Mouse (Mus musculus): ENCODE data around the gene Nacad.
A peak's percentile ranks its signal among the peaks of the same experiment; 100 is the strongest.
"Not testable (repeated sequence)": the region's sequence is repeated elsewhere in the genome, so short reads cannot be mapped to it uniquely, and the experiment has no call there.

The Nacad gene

DNA sequence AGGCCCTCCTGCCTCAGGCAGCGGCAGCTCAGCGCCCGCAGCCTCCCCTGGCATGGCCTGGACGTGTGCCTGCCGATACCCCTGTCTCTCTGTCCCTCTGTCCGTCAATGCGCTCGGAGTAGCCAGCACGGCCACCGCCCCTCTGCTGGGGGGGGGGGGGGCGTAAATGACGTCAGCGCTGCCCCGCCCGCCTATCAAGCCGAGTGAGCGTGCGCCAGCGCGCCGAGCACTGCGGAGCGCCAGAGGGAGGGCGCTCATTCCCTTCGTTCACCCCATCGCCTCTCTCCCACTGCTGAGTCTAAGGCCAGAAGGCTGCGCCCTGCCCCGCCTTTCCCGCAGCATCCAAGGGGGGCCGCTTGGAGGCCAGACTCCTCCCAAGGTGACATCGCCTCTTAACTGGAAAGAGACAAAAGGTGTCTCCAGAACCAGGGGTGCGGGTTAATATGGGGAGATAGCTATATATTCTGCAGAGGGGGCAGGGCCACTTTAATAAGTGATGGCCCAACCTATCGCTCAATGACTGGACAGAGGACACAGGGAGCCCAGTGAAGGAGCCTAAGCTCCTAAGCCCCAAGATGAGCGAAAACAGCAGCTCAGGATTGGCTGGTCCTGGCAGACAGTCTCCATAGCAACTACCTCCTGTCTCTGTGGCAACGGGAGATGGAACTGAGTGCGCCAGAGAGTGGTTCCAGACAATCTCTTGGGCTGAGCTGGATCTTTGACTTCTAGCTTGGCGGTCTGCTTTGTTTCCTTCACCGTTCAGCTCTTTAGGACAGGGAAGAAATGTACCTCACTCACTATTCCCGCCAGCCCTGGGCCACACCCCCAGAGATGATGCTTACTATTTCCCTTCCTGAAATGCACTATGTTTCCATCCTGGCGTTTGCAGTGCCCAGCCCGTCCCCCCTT, at the start of gene Nacad:
Gene Nacad (minus strand): TSS at position 563 of the 909 bp plus-strand sequence.
- DNase-seq (ENCODE audit: low read depth in 1 of 2, low spot score in 2 of 2): no peak

DNA sequence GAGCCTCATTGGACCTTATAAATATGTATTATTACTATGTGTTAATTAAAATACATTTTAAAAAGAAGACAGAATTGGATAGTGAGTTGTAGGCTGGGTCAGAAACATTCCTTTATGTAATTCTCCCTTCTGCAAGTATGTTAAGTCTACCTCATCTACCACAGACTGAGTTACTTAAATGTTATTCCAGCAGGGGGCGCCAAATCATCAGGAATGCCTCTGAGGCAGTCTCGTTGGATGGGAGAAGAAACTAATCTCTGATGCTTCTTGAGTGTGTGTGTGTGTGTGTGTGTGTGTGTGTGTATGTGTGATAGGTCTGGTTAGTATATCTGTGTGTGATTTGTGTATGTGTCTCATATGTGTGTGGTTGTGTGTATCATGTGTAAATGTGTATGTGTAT, 49.0 kb upstream of the Nacad start:
- DNase-seq (ENCODE audit: low read depth in 1 of 2, low spot score in 2 of 2): peak in 1 of 2 experiments; percentile 39

DNA sequence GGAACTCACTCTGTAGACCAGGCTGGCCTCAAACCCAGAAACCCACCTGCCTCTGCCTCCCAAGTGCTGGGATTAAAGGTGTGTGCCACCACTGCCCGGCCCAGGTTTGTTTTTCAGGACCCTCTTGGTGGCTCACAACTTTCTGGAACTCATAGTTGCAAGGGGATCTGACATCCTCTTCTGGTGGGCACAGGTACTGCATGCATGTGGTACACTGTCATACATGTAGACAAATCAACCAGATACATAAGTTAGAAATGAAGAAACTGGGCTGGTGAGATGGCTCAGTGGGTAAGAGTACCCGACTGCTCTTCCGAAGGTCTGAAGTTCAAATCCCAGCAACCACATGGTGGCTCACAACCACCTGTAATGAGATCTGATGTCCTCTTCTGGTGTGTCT, 47.1 kb upstream of the Nacad start:
- DNase-seq (ENCODE audit: low read depth in 1 of 2, low spot score in 2 of 2): not testable (repeated sequence)

DNA sequence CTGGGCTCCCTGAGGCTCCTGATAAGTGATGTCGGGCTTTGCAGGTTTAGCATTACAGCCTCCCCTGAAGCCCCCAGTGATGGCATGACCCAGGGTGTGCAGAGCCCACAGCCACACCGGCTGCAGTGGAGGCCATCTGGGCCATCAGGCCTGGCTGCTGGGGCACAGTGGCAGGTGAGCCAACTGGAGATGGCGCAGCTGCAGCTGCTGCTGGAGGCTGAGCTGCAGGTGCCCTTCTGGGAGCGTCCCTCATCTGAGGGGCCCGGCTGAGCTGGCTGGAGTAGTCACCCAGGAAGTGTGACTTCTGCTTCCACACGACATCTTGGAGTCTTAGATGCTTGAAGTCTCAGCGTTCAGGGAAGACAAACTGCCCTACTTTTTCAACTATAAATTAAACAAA, 44.7 kb upstream of the Nacad start:
- no peak for DNase-seq (ENCODE audit: low read depth in 1 of 2, low spot score in 2 of 2)

DNA sequence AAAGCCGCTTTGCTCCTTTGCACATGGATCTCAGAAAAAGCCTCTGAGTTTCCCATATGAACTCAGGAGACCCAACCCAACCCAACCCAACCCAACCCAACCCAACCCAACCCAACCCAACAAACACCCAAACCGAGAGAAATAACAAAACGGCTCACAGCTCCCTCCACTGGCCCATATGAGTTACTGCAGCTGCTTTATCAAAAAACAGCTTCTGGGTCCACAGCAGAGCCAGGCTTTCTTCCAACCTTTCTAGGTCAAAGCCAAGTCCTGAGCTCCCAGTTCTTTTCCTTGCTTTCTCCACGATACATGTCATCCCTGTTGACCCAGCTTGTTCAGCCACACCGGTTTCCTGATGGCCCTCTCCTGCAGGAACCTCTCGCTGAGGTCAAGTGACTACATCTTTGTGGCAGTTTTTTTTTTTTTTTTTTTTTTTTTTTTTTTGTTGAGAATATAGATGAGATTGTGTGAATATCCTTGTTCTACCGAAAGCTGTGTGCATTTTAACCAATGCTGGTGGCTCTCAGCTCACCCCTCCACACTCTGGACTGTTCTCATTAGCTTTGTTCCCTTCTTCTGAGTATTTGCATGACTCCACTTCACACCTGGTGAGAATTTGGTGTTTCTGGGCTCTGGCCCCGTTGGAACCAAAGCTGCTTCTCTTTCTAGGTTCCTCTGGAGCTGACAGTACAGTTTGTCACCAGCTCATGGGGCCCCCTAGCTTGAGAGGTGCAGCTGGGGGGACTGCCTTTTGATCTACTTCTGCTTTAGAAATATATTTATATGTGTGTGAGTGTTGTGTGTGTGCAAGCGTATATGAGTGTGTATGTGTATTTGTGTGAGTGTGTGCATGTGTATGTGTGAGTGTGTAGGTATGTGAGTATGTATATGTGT, 42.2 kb upstream of the Nacad start:
- no peak for DNase-seq (ENCODE audit: low read depth in 1 of 2, low spot score in 2 of 2)

DNA sequence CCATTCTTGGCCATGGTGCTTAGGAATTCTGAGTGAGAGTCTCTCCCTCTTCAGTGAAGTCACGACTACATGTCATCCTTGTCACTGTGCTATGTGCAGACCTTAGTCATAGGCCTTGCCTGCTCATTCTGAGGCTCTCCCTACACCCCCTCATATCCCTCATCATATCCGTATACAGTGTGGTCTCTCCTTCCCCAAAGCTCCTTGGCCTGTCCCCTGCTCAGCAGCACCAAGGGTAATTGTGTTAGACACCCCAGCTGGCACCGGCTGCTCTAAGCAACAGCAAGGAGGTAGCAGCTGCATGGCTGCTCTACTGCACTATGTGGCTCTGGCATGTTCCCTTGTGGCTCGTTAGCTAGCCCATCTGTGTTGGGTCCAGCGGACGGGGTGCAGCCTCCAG, 38.7 kb upstream of the Nacad start:
- no peak for DNase-seq (ENCODE audit: low read depth in 1 of 2, low spot score in 2 of 2)

DNA sequence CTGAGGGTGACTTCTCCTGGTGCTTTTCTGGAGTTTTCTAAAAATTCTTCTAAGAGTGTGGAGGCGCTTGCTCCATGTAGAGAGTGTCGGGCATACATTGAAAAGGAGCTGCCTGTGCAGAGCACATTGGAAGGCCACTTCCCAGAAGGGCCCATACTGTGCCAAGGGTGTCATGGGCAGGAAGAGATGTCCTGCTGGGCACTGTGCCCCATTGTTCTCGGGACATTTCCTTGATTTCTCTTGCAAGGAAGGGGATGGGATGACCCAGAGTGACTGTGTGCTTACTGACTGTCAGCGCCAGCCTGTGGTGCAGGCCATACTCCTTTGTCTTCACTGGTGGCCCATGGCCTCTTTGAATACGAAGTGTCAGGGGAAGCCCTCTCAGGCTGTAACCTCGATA, 33.2 kb upstream of the Nacad start:
- no peak for DNase-seq (ENCODE audit: low read depth in 1 of 2, low spot score in 2 of 2)

DNA sequence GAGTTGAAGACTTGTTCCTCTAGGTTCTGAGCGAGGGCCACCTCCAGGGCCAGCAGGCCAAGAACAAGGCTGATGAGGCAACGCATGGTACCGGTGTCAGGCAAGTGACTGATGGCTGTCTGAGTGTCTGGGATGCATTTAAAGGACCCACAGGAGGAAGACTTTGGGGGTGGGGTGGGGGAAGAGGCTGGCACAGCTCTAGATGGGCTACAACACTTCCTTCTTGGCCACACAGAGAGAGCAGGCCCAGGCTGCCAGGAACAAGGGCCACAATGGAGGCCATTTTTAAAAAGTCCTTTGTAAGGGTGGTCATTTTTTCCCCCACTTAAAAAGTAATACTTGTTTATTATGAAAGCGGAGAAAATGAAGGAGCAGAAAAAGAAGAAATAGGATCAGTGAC, 32.7 kb upstream of the Nacad start, which contains the start of gene Wap:
Gene Wap (minus strand): TSS at position 101 of the 400 bp plus-strand sequence.
- no peak for DNase-seq (ENCODE audit: low read depth in 1 of 2, low spot score in 2 of 2)

DNA sequence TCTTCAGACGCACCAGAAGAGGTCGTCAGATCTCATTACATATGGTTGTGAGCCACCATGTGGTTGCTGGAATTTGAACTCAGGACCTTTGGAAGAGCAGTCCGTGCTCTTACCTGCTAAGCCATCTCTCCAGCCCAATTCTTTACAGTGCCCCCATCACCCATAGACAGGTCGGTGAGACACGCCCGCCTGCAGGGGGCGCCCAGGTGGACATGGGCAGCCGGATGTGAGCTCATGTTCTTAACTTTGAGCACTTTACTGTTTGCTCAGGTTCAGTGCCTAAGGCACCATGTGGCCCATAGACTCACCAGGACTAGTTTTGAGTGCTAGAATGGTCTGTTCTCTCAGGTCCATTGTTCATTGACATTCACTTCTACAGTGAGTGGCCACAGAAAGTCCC, 30.3 kb upstream of the Nacad start:
- no peak for DNase-seq (ENCODE audit: low read depth in 1 of 2, low spot score in 2 of 2)

DNA sequence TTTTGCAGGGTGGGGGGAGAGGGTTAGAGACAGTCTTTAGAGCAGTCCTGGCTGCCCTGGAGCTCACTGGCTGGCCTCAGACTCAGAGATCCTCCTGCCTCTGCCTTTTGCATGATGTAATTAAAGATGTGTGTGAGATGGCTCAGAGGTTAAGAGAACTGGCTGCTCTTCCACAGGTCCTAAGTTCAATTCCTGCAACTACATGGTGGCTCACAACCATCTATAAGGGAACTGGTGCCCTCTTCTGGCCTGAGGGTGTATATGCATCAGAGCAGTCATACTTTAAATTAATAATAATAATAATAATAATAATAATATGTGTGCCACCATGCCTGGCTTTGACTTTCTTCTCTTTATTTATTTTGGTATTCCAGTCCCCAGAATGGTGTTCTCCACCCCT, 23.8 kb upstream of the Nacad start:
- DNase-seq (ENCODE audit: low read depth in 1 of 2, low spot score in 2 of 2): peak in 1 of 2 experiments; percentile 22

DNA sequence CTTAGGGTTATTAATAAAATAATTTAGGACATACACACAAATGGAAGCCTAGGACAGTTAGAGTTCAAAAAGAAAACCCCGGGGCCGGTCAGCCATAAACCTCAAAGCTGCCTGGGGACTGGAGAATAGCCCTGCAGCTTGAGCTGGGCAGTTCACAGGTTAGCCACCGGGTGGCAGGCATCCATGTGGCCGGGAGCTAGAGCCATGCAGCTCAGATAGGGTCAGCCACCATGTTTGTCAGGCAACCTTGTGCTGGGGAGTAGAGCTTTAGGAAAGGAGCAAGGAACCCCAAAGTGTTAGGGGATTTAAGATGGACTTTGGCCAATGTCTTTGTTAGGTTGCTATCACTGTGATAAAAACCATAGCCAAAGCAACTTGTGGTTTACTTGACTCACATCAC, 22.7 kb upstream of the Nacad start:
- peak in 1 of 2 experiments; percentile 29 for DNase-seq (ENCODE audit: low read depth in 1 of 2, low spot score in 2 of 2)

DNA sequence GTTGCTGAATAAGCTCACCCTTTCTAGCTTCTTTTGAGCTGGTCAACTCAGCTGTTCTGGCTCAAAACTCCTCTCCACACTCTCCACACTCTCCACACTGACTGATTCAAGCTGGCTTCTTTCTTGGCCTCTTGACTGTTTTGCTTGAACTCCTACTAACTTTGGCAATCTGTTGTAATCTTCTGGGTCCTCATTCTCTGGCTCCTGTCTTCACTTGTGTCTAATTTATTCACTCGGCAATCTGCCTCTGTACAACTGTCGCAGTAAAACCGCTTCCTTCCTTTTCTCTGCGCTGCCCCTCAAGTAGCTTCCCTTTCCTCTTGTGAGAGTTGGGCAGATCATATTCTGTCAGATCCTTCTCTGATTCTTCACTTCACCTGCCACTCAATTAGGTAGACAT, 21.9 kb upstream of the Nacad start:
- no peak for DNase-seq (ENCODE audit: low read depth in 1 of 2, low spot score in 2 of 2)

DNA sequence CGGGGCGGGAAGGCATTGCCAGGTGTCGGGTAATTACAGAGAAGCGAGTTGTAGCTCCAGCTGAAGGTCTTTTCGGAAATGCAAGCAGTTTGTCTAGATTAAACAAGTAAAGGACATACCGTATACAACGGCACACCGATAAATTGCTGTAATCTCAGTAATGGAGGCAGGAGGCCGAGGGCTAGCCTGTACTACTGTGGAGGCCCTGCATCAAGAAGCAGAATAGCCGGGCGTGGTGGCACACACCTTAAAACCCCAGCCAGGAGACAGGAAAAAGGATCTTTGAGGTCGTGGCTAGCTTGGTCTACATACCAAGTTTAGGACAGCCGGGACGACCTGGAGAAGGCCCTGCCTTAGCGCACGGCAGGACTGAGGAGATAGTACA, 20.5 kb upstream of the Nacad start:
- no peak for DNase-seq (ENCODE audit: low read depth in 1 of 2, low spot score in 2 of 2)

DNA sequence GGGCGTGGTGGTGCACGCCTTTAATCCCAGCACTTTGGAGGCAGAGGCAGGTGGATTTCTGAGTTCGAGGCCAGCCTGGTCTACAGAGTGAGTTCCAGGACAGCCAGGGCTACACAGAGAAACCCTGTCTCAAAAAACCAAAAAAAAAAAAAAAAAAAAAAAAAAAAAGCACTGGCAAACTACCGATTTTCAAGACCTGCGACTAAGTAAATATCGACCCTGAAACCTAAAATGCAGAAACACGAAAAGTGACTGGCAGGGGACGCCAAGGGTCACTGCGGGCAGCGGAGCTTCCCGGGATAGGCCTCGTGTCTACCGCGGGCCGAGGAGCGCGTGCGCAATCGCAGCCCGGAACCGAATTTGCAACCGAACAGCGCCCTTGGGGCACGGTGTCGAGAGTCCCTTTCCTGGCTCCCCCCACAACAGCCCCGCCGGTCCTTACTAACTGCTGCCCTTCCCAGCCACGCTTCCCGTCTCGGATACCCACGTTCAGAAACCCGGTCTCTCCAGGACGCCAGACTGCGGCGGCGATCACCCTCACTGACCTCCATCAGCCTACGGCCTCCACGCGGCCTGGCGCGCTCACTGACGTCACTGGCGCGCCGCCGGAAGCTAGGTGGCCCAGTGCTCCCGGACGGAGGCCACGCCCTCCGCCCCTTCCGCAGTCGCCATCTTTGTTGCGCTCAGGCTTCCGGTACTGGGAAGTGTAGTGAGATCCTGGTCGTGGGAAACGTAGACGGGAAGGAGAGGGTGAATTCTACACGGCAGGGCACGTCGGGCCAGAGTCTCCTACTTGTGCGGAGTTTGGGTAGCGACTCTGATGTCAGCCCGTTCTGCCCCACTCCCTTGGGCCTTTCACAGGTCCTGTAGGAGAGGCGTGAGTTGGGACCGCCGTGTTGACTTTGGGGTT, 19.9 kb upstream of the Nacad start, which contains the start of gene Tbrg4:
Gene Tbrg4 (minus strand): TSS at position 590 of the 910 bp plus-strand sequence.
- DNase-seq (ENCODE audit: low read depth in 1 of 2, low spot score in 2 of 2): peak; percentile 79 to 84

DNA sequence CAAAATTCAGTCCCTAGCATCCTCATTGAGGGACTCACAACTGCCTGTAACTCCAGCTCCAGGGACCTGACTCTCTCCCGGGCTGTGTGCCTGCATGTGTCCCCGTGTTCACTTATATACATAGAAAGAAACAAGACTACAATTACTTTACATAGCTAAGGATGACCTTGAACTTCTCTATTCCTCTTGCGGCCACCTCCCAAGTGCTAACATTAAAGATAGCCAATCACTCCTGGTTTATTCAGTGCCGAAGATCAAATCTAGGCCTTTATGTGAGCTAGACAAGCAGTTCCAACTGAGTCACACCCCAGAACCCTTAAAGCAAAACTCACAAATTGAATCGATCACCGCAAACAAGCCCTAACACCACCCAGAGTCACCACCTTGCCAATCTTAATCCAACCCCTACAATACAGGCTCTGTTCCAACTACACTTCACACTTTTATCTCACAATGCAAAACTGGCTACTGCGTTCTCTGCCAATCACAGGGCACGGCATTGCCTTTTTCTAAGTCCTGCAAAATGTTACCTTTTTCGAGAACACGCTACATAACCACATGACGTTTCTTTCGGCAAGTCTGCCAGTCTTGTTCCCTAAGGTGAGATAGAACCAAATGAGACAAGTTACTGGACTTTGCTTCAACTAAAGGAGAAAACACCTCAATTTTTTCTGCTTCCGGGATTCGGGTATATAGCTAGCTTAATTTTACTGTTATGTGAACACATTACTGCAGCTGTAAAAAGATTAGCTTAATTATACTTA, 18.9 kb upstream of the Nacad start:
- no peak for DNase-seq (ENCODE audit: low read depth in 1 of 2, low spot score in 2 of 2)

DNA sequence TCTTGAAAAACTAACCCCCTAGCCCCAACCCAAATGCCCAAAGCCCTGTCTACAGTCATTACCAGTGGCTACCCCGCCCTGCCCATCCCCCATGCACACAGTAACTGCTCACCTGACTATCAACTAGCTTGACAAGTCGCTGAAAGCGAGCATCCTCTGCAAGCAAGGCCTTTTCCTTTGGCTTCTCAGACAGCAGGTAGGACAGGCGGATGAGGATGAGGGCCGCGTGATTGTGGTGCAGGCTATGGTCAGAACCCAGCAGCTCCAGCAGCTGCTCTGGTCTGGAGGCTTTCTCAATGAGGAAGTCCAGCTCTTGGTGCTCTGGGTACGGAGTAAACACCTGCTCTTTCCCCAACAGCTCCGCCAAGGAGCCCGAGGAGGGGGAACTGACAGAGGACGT, 17.9 kb upstream of the Nacad start:
- DNase-seq (ENCODE audit: low read depth in 1 of 2, low spot score in 2 of 2): no peak

DNA sequence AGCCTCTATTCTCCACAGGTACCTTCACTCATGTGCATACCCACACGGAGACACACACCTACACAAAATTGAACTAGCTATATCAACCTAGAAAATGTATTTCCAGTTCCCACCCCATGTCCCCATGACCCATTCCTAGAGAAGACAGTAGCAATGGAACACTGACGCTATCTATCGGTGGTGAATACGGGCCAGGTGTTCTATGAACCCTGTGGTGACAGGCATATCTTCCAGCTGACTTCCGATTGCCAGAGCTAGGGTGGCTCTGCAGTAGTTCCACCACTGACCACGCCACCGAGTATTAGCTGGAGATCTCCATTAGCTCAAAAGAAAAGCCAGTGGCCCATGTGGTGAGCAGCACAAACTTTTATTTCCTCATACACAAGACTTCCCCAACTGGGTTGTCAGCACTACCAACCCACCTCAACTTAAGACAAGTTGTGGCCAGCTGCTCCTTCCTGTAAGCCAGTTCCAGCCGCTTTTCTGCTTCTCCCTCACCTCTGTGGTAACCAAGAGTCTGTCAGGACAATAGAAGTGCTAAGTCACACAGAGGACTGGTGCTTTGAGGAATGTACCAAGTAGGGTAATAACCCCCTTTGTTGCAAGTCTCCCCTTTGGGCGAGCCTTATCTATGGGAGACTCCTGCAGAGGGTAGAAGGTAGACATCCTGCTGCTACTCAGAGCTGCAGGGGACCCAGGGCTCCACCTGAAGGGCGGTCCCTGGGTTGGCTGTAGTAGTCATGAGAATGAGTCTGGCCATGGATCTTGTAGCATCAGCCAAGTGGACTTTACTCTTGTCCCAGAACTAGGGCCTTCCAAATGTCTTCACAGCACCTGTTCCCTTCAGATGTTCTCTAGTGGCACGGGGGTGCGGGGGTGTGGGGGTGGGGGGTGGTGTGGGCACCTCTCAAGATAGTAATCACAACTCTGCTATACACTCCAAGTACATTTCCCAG, 9.7 kb upstream of the Nacad start:
- DNase-seq (ENCODE audit: low read depth in 1 of 2, low spot score in 2 of 2): no peak

DNA sequence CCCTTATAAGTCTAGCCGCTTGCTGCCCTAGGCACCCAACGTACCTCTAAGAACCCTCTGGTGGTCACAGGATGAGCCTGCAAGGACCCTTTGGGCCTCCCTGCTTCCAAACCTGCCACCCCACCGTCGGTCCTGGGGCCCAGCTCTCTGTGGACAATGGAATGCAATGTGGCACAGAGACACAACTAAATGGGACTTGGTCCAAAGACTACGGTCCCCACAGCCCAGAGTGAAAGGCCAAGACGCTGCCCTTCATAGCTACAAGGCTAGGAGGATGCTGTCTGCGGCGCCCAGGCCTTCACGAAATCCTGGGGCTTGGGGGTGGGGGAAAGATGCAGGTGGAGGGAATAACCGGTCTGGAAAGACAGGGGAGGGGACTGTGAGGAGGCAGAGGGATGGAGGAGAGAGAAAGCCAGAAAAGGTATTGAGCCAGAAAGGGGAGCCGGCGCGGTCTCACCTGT, 802 bp downstream of the Nacad start:
- no peak for DNase-seq (ENCODE audit: low read depth in 1 of 2, low spot score in 2 of 2)

DNA sequence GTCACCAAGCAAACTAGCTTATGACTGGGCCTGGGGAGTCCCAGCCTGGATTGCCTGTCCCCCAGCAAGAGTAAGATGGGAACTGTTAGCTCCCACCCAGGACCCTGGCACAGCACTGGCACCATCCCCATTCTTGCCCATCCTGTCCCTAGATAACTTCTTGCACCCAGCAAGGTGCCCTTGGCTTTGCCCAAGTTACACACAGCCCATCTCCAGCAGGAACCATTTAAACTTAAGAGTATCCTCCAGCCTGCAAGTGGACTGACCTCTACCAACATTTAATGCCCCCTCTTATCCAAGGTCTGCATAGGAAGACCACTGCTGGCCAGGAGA, 1.3 kb downstream of the Nacad start:
- DNase-seq (ENCODE audit: low read depth in 1 of 2, low spot score in 2 of 2): no peak
